Mouse (Mus musculus): Measurements from ENCODE around the gene Gja10. TPM values are rescaled to one million over a fixed set of nuclear protein-coding genes. Genes with fewer than 3 reads are reported as not detected.

Gja10 gene
- total RNA-seq (2014; rRNA removed) (not detected in 2 replicates), polyA plus RNA-seq (2015; fragmentation: Nextera tagmentation; extraction: Ambion mirVana) (0.09 and 0.13 TPM in 2 replicates)

GRCm38 (mm10) chr4:32602660-32603059 lies at the start of gene Gja10:
TSS of gene Gja10 (minus strand) at chr4:32602760.
- no peak for TF ChIP-seq CTCF (IDR thresholded peaks at IDR 0.05; ENCODE audit: low read depth)
- H3K36me3 ChIP-seq (ENCODE audit: insufficient read depth, low read length): no peaks in the 10 kb centered on the region
- H3K27ac ChIP-seq: no peak within 1 kb of the TSS

GRCm38 (mm10) chr4:32651669-32652068 lies 49.1 kb upstream of the Gja10 start:
- no peak for ATAC-seq
- WGBS: 89% methylated on average over 5 of the region's 5 CpGs
- no peak overlapping the region for H3K27ac ChIP-seq
- H3K27me3 ChIP-seq (ENCODE audit: insufficient read depth, low read length): no peaks in the 10 kb centered on the region
- no peak overlapping the region for H3K4me2 ChIP-seq (ENCODE audit: low read depth, low read length)
- no peak for DNase-seq (ENCODE audit: low spot score)
- H3K9me3 ChIP-seq (ENCODE audit: low read length): no peaks in the 10 kb centered on the region
- H3K4me1 ChIP-seq (ENCODE audit: insufficient read depth, low read length): no peaks in the 10 kb centered on the region
- TF ChIP-seq CTCF (IDR thresholded peaks at IDR 0.05; ENCODE audit: low read depth): no peak
- no peak overlapping the region for H3K9ac ChIP-seq (replicated peaks; ENCODE audit: low read length)
- peaks cover 10% of the 10 kb centered on the region; the same call in 1 of the 2 replicates for H3K36me3 ChIP-seq (ENCODE audit: insufficient read depth, low read length)
- H3K4me3 ChIP-seq (ENCODE audit: low read length): no peak overlapping the region

More at GRCm38 (mm10) chr4:32602660-32603059, at the start of gene Gja10:
- Histone ChIP-seq H3K27me3 (ENCODE audit: insufficient read depth, low read length) (no peaks in the 10 kb centered on the region), H3K4me2 (ENCODE audit: low read depth, low read length) (no peak within 1 kb of the TSS), H3K4me1 (ENCODE audit: insufficient read depth, low read length) (no peaks in the 10 kb centered on the region), H3K9ac (replicated peaks; ENCODE audit: low read length) (no peak within 1 kb of the TSS), H3K4me3 (ENCODE audit: low read length) (no peak within 1 kb of the TSS), H3K9me3 (ENCODE audit: low read length) (no peaks in the 10 kb centered on the region)
- no peak for ATAC-seq
- no peak for DNase-seq (ENCODE audit: low spot score)
- 71% methylated on average over 3 of the region's 3 CpGs for WGBS

- H3K36me3 ChIP-seq (ENCODE audit: insufficient read depth, low read length): no peaks in the 10 kb centered on the region
- no peak overlapping the region for H3K4me2 ChIP-seq (ENCODE audit: low read depth, low read length)
- no peak overlapping the region for H3K4me3 ChIP-seq (ENCODE audit: low read length)
- no peak for TF ChIP-seq CTCF (IDR thresholded peaks at IDR 0.05; ENCODE audit: low read depth)
- no peak overlapping the region for H3K9ac ChIP-seq (replicated peaks; ENCODE audit: low read length)
- H3K27ac ChIP-seq: no peak overlapping the region
- no peaks in the 10 kb centered on the region for H3K27me3 ChIP-seq (ENCODE audit: insufficient read depth, low read length)
- no peaks in the 10 kb centered on the region for H3K9me3 ChIP-seq (ENCODE audit: low read length)
- no peaks in the 10 kb centered on the region for H3K4me1 ChIP-seq (ENCODE audit: insufficient read depth, low read length)
- ATAC-seq: no peak
- DNase-seq (ENCODE audit: low spot score): no peak
These were observed 19.1 kb upstream of the Gja10 start for GRCm38 (mm10) chr4:32621637-32622036.

- peak within 1 kb of the TSS; percentile 58 for H3K4me3 ChIP-seq (ENCODE audit: low read length)
- H3K4me2 ChIP-seq (ENCODE audit: low read depth, low read length): peak within 1 kb of the TSS; percentile 75
- H3K27ac ChIP-seq: peak within 1 kb of the TSS; percentile 80
- DNase-seq (ENCODE audit: low spot score) (peak; percentile 99), ATAC-seq (peak; percentile 99)
- H3K9ac ChIP-seq (replicated peaks; ENCODE audit: low read length): peak within 1 kb of the TSS; percentile 51
- no peaks in the 10 kb centered on the region for H3K36me3 ChIP-seq (ENCODE audit: insufficient read depth, low read length)
- under 1% methylated on average over 64 of the region's 67 CpGs for WGBS
- H3K9me3 ChIP-seq (ENCODE audit: low read length): no peaks in the 10 kb centered on the region
- TF ChIP-seq CTCF (IDR thresholded peaks at IDR 0.05; ENCODE audit: low read depth): no peak
- no peaks in the 10 kb centered on the region for H3K27me3 ChIP-seq (ENCODE audit: insufficient read depth, low read length)
- H3K4me1 ChIP-seq (ENCODE audit: insufficient read depth, low read length): 0 out of 2 replicates have a peak, but pooled peaks cover 4% of the 10 kb centered on the region
These were observed 12.7 kb upstream of the Gja10 start, which contains the start of gene Casp8ap2 for GRCm38 (mm10) chr4:32615034-32615881. TSS of gene Casp8ap2 (plus strand) at chr4:32615451.

GRCm38 (mm10) chr4:32601135-32601534 lies 1.4 kb downstream of the Gja10 start:
- H3K9me3 ChIP-seq (ENCODE audit: low read length): no peaks in the 10 kb centered on the region
- H3K4me3 ChIP-seq (ENCODE audit: low read length): no peak overlapping the region
- TF ChIP-seq CTCF (IDR thresholded peaks at IDR 0.05; ENCODE audit: low read depth): no peak
- DNase-seq (ENCODE audit: low spot score) (peak; percentile 28), ATAC-seq (no peak)
- no peak overlapping the region for H3K4me2 ChIP-seq (ENCODE audit: low read depth, low read length)
- H3K27ac ChIP-seq: no peak overlapping the region
- 27% methylated on average over 12 of the region's 12 CpGs for WGBS
- no peaks in the 10 kb centered on the region for H3K36me3 ChIP-seq (ENCODE audit: insufficient read depth, low read length)
- H3K9ac ChIP-seq (replicated peaks; ENCODE audit: low read length): no peak overlapping the region
- no peaks in the 10 kb centered on the region for H3K4me1 ChIP-seq (ENCODE audit: insufficient read depth, low read length)
- H3K27me3 ChIP-seq (ENCODE audit: insufficient read depth, low read length): no peaks in the 10 kb centered on the region

- no peak for ATAC-seq
- H3K36me3 ChIP-seq (ENCODE audit: insufficient read depth, low read length): no peaks in the 10 kb centered on the region
These were observed 14.3 kb downstream of the Gja10 start for GRCm38 (mm10) chr4:32588237-32588636.

GRCm38 (mm10) chr4:32587543-32587942 lies 15.0 kb downstream of the Gja10 start:
- Histone ChIP-seq H3K27me3 (ENCODE audit: insufficient read depth, low read length) (no peaks in the 10 kb centered on the region), H3K4me3 (ENCODE audit: low read length) (no peak overlapping the region), H3K36me3 (ENCODE audit: insufficient read depth, low read length) (no peaks in the 10 kb centered on the region), H3K9ac (replicated peaks; ENCODE audit: low read length) (no peak overlapping the region), H3K9me3 (ENCODE audit: low read length) (no peaks in the 10 kb centered on the region), H3K4me2 (ENCODE audit: low read depth, low read length) (no peak overlapping the region), H3K4me1 (ENCODE audit: insufficient read depth, low read length) (no peaks in the 10 kb centered on the region), H3K27ac (no peak overlapping the region)
- ATAC-seq: no peak
- WGBS: 92% methylated on average over 5 of the region's 5 CpGs
- no peak for DNase-seq (ENCODE audit: low spot score)
- no peak for TF ChIP-seq CTCF (IDR thresholded peaks at IDR 0.05; ENCODE audit: low read depth)

More at GRCm38 (mm10) chr4:32588237-32588636, 14.3 kb downstream of the Gja10 start:
- Histone ChIP-seq H3K9ac (replicated peaks; ENCODE audit: low read length) (no peak overlapping the region), H3K27me3 (ENCODE audit: insufficient read depth, low read length) (no peaks in the 10 kb centered on the region), H3K9me3 (ENCODE audit: low read length) (no peaks in the 10 kb centered on the region), H3K4me1 (ENCODE audit: insufficient read depth, low read length) (no peaks in the 10 kb centered on the region), H3K27ac (no peak overlapping the region), H3K4me2 (ENCODE audit: low read depth, low read length) (no peak overlapping the region), H3K4me3 (ENCODE audit: low read length) (no peak overlapping the region)
- no peak for TF ChIP-seq CTCF (IDR thresholded peaks at IDR 0.05; ENCODE audit: low read depth)
- DNase-seq (ENCODE audit: low spot score): no peak
- 93% methylated on average over 6 of the region's 6 CpGs for WGBS
